In the genomic region with DNA sequence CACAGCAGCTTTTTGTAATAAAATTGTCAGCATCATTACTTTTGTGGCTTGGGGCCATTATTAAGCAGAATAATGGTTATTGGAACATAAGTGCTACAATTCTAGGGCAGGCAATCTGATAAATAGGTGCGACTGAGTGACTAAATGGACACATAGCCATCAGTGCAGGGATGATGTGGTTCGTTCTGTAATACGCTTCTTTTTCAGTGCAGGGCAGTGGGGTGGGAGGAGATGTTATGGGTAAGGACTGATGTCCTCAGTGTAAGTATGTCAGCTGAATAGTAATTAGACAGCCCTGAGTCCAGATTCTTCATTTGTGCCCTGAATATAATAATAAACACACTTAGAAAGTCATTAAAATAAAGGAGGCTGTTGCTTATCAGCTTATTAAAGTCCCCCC, we compare ENCODE assay signal across 27 mouse cellular contexts.
"Had no signal": no experiment of that assay in that cellular context is flagged by ENCODE, and none has a peak within 500 bp of the region (broad histone marks: within the 10 kb centered on the region; RNA-seq: fewer than 3 reads in every experiment).

No protein-coding gene starts in this region.

- H3K36me3 ChIP-seq: forebrain, embryonic 15.5 days; heart, embryonic 10.5 days; heart, embryonic 12.5 days; hindbrain, embryonic 10.5 days; hindbrain, embryonic 15.5 days; intestine, embryonic 15.5 days; kidney, embryonic 15.5 days; limb, embryonic 12.5 days; liver, embryonic 13.5 days had no signal

- H3K4me1 ChIP-seq: forebrain, embryonic 15.5 days; heart, embryonic 10.5 days; heart, embryonic 12.5 days; hindbrain, embryonic 10.5 days; hindbrain, embryonic 15.5 days; intestine, embryonic 15.5 days; kidney, embryonic 15.5 days; liver, embryonic 13.5 days had no signal

- H3K27ac ChIP-seq: forebrain, embryonic 15.5 days; heart, embryonic 10.5 days; hindbrain, embryonic 10.5 days; hindbrain, embryonic 15.5 days; intestine, embryonic 15.5 days; kidney, embryonic 15.5 days; kidney, postnatal 0 days; left cerebral cortex, adult 2 months; limb, embryonic 12.5 days; liver, embryonic 13.5 days had no signal

- H3K4me3 ChIP-seq: forebrain, embryonic 15.5 days; heart, embryonic 10.5 days; heart, embryonic 12.5 days; hindbrain, embryonic 10.5 days; hindbrain, embryonic 15.5 days; intestine, embryonic 15.5 days; kidney, embryonic 15.5 days; left cerebral cortex, adult 2 months; limb, embryonic 12.5 days; liver, embryonic 13.5 days had no signal

- DNase-seq: forebrain, postnatal 0 days; gastrocnemius, postnatal 14 days; gastrocnemius, postnatal 36 days; heart, adult 11 months; heart, postnatal 10 days; heart, postnatal 4 days; kidney, adult 11 months; kidney, adult 2 months; kidney, adult 9 months; kidney, postnatal 14 days; kidney, postnatal 36 days; layer of hippocampus, adult 9-11 months; left cerebral cortex, postnatal 4 days; liver; liver, embryonic 13.5 days had no signal

- H3K4me2 ChIP-seq: forebrain, embryonic 15.5 days; heart, embryonic 12.5 days; hindbrain, embryonic 15.5 days; intestine, embryonic 15.5 days; kidney, embryonic 15.5 days; limb, embryonic 12.5 days; liver, embryonic 11.5 days; liver, embryonic 13.5 days had no signal

- H3K9me3 ChIP-seq: forebrain, embryonic 15.5 days; heart, embryonic 10.5 days; heart, embryonic 12.5 days; hindbrain, embryonic 10.5 days; hindbrain, embryonic 15.5 days; intestine, embryonic 15.5 days; kidney, embryonic 15.5 days; limb, embryonic 12.5 days; liver, embryonic 13.5 days had no signal

- ATAC-seq: forebrain, embryonic 15.5 days; forebrain, postnatal 0 days; inflammation-experienced regulatory T-cells, adult 6 months; intestine, embryonic 15.5 days had no signal

- H3K27me3 ChIP-seq: forebrain, embryonic 15.5 days; heart, embryonic 12.5 days; hindbrain, embryonic 15.5 days; intestine, embryonic 15.5 days; kidney, embryonic 15.5 days; limb, embryonic 12.5 days; liver, embryonic 13.5 days had no signal

- H3K9ac ChIP-seq: forebrain, embryonic 15.5 days; forebrain, postnatal 0 days; heart, embryonic 12.5 days; hindbrain, embryonic 15.5 days; intestine, embryonic 15.5 days; kidney, embryonic 15.5 days; limb, embryonic 12.5 days; liver, embryonic 13.5 days had no signal
